Mouse (Mus musculus) megakaryocyte, embryonic 14.5 days (primary cell): Measurements from ENCODE around the gene Ncan.

Experiments
- FLI1 ChIP-seq: IDR thresholded peaks from 2 replicates; pipeline ENCODE4 v1.6.1; 2012; ENCODE audit warnings: low read length, inconsistent platforms, mixed read lengths
- GATA1 ChIP-seq: IDR thresholded peaks from 3 replicates; pipeline ENCODE4 v1.6.1; 2012; ENCODE audit warnings: mixed read lengths, low read length, inconsistent platforms, borderline replicate concordance

DNA sequence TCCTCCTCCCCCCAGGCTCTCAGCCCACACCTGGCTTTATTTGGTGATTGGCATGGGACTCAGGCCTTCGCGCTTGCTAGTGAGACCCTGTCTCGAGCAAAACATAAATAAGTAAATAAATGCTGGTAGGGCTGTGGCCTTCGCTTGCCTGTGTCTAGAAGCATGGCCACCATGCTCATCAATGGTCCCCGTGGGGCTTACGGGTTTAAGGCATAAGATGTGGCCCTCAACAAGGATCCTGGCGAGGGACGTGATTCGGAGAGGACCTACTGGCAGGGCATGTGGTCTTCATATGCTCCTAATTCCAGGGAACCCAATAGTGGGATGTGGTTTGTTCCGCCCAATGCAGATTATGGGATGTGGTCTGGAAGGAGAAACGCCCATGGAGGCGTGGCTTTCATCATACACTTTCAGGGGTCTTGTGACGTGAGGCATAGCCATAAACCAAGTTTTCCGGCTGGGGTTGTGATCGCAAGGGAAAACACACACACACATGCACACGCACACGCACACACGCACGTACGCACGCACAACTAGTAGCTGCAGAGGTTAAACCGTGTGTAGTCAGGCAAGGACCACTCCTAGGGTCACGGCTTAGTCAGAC lies 9.4 kb downstream of the Ncan start:
- TF ChIP-seq FLI1 (no peak), GATA1 (no peak)
